In the genomic region with DNA sequence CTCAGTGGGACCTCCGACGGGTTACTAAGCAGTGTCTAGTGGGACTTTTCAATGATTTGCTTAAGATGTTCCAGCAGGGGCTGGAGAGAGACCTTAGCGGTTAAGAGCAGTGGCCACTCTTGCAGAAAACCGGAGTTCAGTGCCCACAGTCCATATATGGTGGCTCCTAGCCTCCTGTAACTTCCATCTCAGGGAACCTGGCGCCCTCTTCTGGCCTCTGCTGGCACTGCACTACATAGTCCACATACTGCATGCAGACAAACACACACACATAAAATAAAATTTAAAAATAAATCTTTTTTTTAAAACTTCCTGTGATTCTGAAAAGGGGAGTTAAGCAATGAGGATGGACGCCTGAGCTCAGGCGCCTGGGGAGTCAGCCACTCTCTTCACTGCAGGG, we compare ENCODE assay signal across 10 mouse cellular contexts. TPM values are rescaled to one million over a fixed set of nuclear protein-coding genes. Genes with fewer than 3 reads are reported as not detected.
DNase-seq lines count a peak whose midpoint lies in the region; ATAC-seq and TF ChIP-seq lines count a peak whose summit lies in the region.
"Had no signal": no experiment of that assay in that cellular context is flagged by ENCODE, and none has a peak within 500 bp of the region (broad histone marks: within the 10 kb centered on the region; RNA-seq: fewer than 3 reads in every experiment).

No protein-coding gene starts in this region.

- H3K27me3 ChIP-seq in lung, embryonic 14.5 days (ENCODE audit: insufficient read depth, low read length) = no peaks in the 10 kb centered on the region
- no peaks in the 10 kb centered on the region; the same call in 1 of the 2 replicates for H3K27me3 ChIP-seq in embryonic facial prominence, embryonic 10.5 days (replicated peaks; ENCODE audit: low read depth, poor library complexity, severe bottlenecking)

- H3K9ac ChIP-seq in lung, embryonic 14.5 days = no peak overlapping the region
- H3K9ac ChIP-seq: embryonic facial prominence, embryonic 13.5 days had no signal

- peak; percentile 33 for TF ChIP-seq CTCF in lung, embryonic 14.5 days (IDR thresholded peaks at IDR 0.05; ENCODE audit: low read depth)

- no peaks in the 10 kb centered on the region for H3K9me3 ChIP-seq in lung, embryonic 14.5 days (ENCODE audit: low read depth, low read length)
- no peaks in the 10 kb centered on the region for H3K9me3 ChIP-seq in embryonic facial prominence, embryonic 10.5 days
- H3K9me3 ChIP-seq: embryonic facial prominence, embryonic 13.5 days had no signal

- H3K4me2 ChIP-seq in lung, embryonic 14.5 days = no peak overlapping the region
- H3K4me2 ChIP-seq: embryonic facial prominence, embryonic 13.5 days had no signal

- no peak overlapping the region for H3K4me3 ChIP-seq in lung, embryonic 14.5 days (ENCODE audit: low read depth, low read length)
- H3K4me3 ChIP-seq in embryonic facial prominence, embryonic 10.5 days = no peak overlapping the region
- H3K4me3 ChIP-seq: embryonic facial prominence, embryonic 13.5 days had no signal

- ATAC-seq in lung, embryonic 14.5 days (ENCODE audit: insufficient read depth) = no peak
- ATAC-seq in inflammation-experienced regulatory T-cells, adult 6 months = no peak

- DNase-seq in embryo, embryonic 9.5 days (ENCODE audit: extremely low spot score) = peak; percentile 8
- DNase-seq in embryo, embryonic 11 days = no peak
- peak; percentile 14 for DNase-seq in lung, embryonic 14.5 days
- DNase-seq in lung, postnatal 36 days = no peak
- DNase-seq in embryonic facial prominence, embryonic 10.5 days (ENCODE audit: low spot score) = peak; percentile 12
- DNase-seq in thymus, postnatal 0 days (ENCODE audit: low spot score) = peak; percentile 22
- DNase-seq in frontal cortex, adult 2 months (ENCODE audit: extremely low spot score in 1 of 2, low spot score in 1 of 2) = no peak
- DNase-seq: right cerebral cortex, postnatal 14 days had no signal

- WGBS in lung, embryonic 14.5 days = 69% methylated on average over 7 of the region's 7 CpGs
- 75% methylated on average over 7 of the region's 7 CpGs for WGBS in embryonic facial prominence, embryonic 10.5 days

- no peaks in the 10 kb centered on the region for H3K36me3 ChIP-seq in lung, embryonic 14.5 days (ENCODE audit: insufficient read depth)
- H3K36me3 ChIP-seq in embryonic facial prominence, embryonic 10.5 days (replicated peaks) = no peaks in the 10 kb centered on the region
- H3K36me3 ChIP-seq: embryonic facial prominence, embryonic 13.5 days had no signal

- H3K27ac ChIP-seq in lung, embryonic 14.5 days (ENCODE audit: low read depth) = no peak overlapping the region
- H3K27ac ChIP-seq in embryonic facial prominence, embryonic 10.5 days (replicated peaks) = no peak overlapping the region
- H3K27ac ChIP-seq: embryonic facial prominence, embryonic 13.5 days had no signal

- H3K4me1 ChIP-seq in lung, embryonic 14.5 days (ENCODE audit: insufficient read depth) = no peaks in the 10 kb centered on the region
- H3K4me1 ChIP-seq in embryonic facial prominence, embryonic 10.5 days = no peaks in the 10 kb centered on the region
- H3K4me1 ChIP-seq: embryonic facial prominence, embryonic 13.5 days had no signal

RNA-seq across cellular contexts. Expression of gene Btnl1, which starts 6.3 kb away (rescaled TPM):
- not detected in 2 replicates for polyA plus RNA-seq in lung, embryonic 14.5 days (2014; fragmentation: Nextera tagmentation; extraction: Ambion mirVana)
- not detected in 2 replicates for polyA plus RNA-seq in embryonic facial prominence, embryonic 10.5 days (2016; fragmentation: Nextera tagmentation; extraction: Ambion mirVana)
- 0.27 and 0.29 TPM in 2 replicates for polyA plus RNA-seq in thymus, postnatal 0 days (2015; fragmentation: Nextera tagmentation; extraction: Ambion mirVana)
- polyA plus RNA-seq in inflammation-experienced regulatory T-cells, adult 6 months (2017; shearing (Covaris generic)) = not detected
- not detected in 2 replicates for polyA plus RNA-seq in frontal cortex, adult 2 months (2012; rRNA removed)
- polyA plus RNA-seq: embryonic facial prominence, embryonic 13.5 days had no signal

RNA-seq across cellular contexts. Expression of gene BC051142, which starts 15.4 kb away (rescaled TPM):
- polyA plus RNA-seq in lung, embryonic 14.5 days (2014; fragmentation: Nextera tagmentation; extraction: Ambion mirVana) = 0.54 TPM in 1 of 2 replicates, not detected in the other
- polyA plus RNA-seq in embryonic facial prominence, embryonic 10.5 days (2016; fragmentation: Nextera tagmentation; extraction: Ambion mirVana) = 0.88 and 1.4 TPM in 2 replicates
- polyA plus RNA-seq in thymus, postnatal 0 days (2015; fragmentation: Nextera tagmentation; extraction: Ambion mirVana) = 0.71 and 0.94 TPM in 2 replicates
- 1 to 10 TPM in 1 of 3 experiments, under 1 TPM in 1, not detected in 1; 0.81 to 2.5 TPM for polyA plus RNA-seq in inflammation-experienced regulatory T-cells, adult 6 months (2017; shearing (Covaris generic))
- 10.7 and 11.1 TPM in 2 replicates for polyA plus RNA-seq in frontal cortex, adult 2 months (2012; rRNA removed)

RNA-seq across cellular contexts. Expression of gene Btnl2, which starts 28.6 kb away (rescaled TPM):
- polyA plus RNA-seq in lung, embryonic 14.5 days (2014; fragmentation: Nextera tagmentation; extraction: Ambion mirVana) = 0.07 and 0.20 TPM in 2 replicates
- 0.08 TPM in 1 of 2 replicates, not detected in the other for polyA plus RNA-seq in embryonic facial prominence, embryonic 10.5 days (2016; fragmentation: Nextera tagmentation; extraction: Ambion mirVana)
- 0.22 and 0.27 TPM in 2 replicates for polyA plus RNA-seq in thymus, postnatal 0 days (2015; fragmentation: Nextera tagmentation; extraction: Ambion mirVana)
- not detected for polyA plus RNA-seq in inflammation-experienced regulatory T-cells, adult 6 months (2017; shearing (Covaris generic))
- 0.06 TPM in 1 of 2 replicates, not detected in the other for polyA plus RNA-seq in frontal cortex, adult 2 months (2012; rRNA removed)

RNA-seq across cellular contexts. Expression of gene H2-Eb2, which starts 57.7 kb away (rescaled TPM):
- polyA plus RNA-seq in lung, embryonic 14.5 days (2014; fragmentation: Nextera tagmentation; extraction: Ambion mirVana) = not detected in 2 replicates
- 0.04 TPM in 1 of 2 replicates, not detected in the other for polyA plus RNA-seq in embryonic facial prominence, embryonic 10.5 days (2016; fragmentation: Nextera tagmentation; extraction: Ambion mirVana)
- 2.3 and 3.1 TPM in 2 replicates for polyA plus RNA-seq in thymus, postnatal 0 days (2015; fragmentation: Nextera tagmentation; extraction: Ambion mirVana)
- under 1 TPM in 2 of 3 experiments, not detected in 1; 0.28 to 0.44 TPM for polyA plus RNA-seq in inflammation-experienced regulatory T-cells, adult 6 months (2017; shearing (Covaris generic))
- polyA plus RNA-seq in frontal cortex, adult 2 months (2012; rRNA removed) = not detected in 2 replicates
- polyA plus RNA-seq: embryonic facial prominence, embryonic 13.5 days had no signal

Comparison
In these comparisons a context has a peak if more than half of its experiments do, and no peak if none do; other contexts are left out.
1. DNase-seq: peak in embryo, embryonic 9.5 days (single experiment), lung, embryonic 14.5 days (single experiment), embryonic facial prominence, embryonic 10.5 days (single experiment) and thymus, postnatal 0 days (single experiment); none in embryo, embryonic 11 days (single experiment), lung, postnatal 36 days (single experiment) and frontal cortex, adult 2 months (0 of 2).